ENCODE assay signal across 28 mouse cellular contexts in genomic region chr8:123345135-123345534, GRCm38 (mm10). TPM values are rescaled to one million over a fixed set of nuclear protein-coding genes. Genes with fewer than 3 reads are reported as not detected.
A peak's percentile ranks its signal among the peaks of the same experiment; 100 is the strongest.
DNase-seq lines count a peak whose midpoint lies in the region; ATAC-seq and TF ChIP-seq lines count a peak whose summit lies in the region.
"Had no signal": no experiment of that assay in that cellular context is flagged by ENCODE, and none has a peak within 500 bp of the region (broad histone marks: within the 10 kb centered on the region; RNA-seq: fewer than 3 reads in every experiment).

No protein-coding gene starts in this region.

- no peak overlapping the region for H3K4me2 ChIP-seq in kidney, postnatal 0 days (ENCODE audit: low read length)
- H3K4me2 ChIP-seq in kidney, embryonic 14.5 days (replicated peaks; ENCODE audit: low read depth, low read length): no peak overlapping the region
- H3K4me2 ChIP-seq: embryonic facial prominence, embryonic 12.5 days; embryonic facial prominence, embryonic 15.5 days; heart, embryonic 12.5 days; heart, embryonic 15.5 days; hindbrain, embryonic 14.5 days had no signal

- H3K27ac ChIP-seq in kidney, postnatal 0 days: no peak overlapping the region
- no peak overlapping the region for H3K27ac ChIP-seq in kidney, embryonic 14.5 days (ENCODE audit: low read depth, low read length)
- H3K27ac ChIP-seq: embryonic facial prominence, embryonic 12.5 days; embryonic facial prominence, embryonic 15.5 days; gastrocnemius, adult 2 months; heart, embryonic 15.5 days; hindbrain, embryonic 14.5 days; hindbrain, postnatal 0 days had no signal

- no peaks in the 10 kb centered on the region for H3K9me3 ChIP-seq in kidney, postnatal 0 days (replicated peaks; ENCODE audit: low read length)
- no peaks in the 10 kb centered on the region for H3K9me3 ChIP-seq in kidney, embryonic 14.5 days (ENCODE audit: control insufficient read depth, low read length)
- H3K9me3 ChIP-seq: embryonic facial prominence, embryonic 12.5 days; embryonic facial prominence, embryonic 15.5 days; heart, embryonic 15.5 days had no signal

- TF ChIP-seq CTCF in kidney, postnatal 0 days (IDR thresholded peaks at IDR 0.05; ENCODE audit: low read depth): no peak

- no peaks in the 10 kb centered on the region for H3K27me3 ChIP-seq in kidney, postnatal 0 days (ENCODE audit: insufficient read depth, low read length)
- no peaks in the 10 kb centered on the region for H3K27me3 ChIP-seq in kidney, embryonic 14.5 days (ENCODE audit: control insufficient read depth, insufficient read depth, low read length)
- H3K27me3 ChIP-seq: embryonic facial prominence, embryonic 12.5 days; embryonic facial prominence, embryonic 15.5 days; heart, embryonic 12.5 days; heart, embryonic 15.5 days had no signal

- no peak overlapping the region for H3K9ac ChIP-seq in kidney, postnatal 0 days (ENCODE audit: low read depth, low read length)
- no peak overlapping the region for H3K9ac ChIP-seq in kidney, embryonic 14.5 days (ENCODE audit: low read depth, low read length)
- H3K9ac ChIP-seq: embryonic facial prominence, embryonic 12.5 days; embryonic facial prominence, embryonic 15.5 days; forebrain, postnatal 0 days; heart, embryonic 12.5 days; heart, embryonic 15.5 days; hindbrain, embryonic 14.5 days had no signal

- H3K4me3 ChIP-seq in kidney, postnatal 0 days (replicated peaks; ENCODE audit: low read depth, low read length): no peak overlapping the region
- no peak overlapping the region for H3K4me3 ChIP-seq in kidney, embryonic 14.5 days (ENCODE audit: low read length)
- H3K4me3 ChIP-seq: embryonic facial prominence, embryonic 12.5 days; embryonic facial prominence, embryonic 15.5 days; gastrocnemius, adult 2 months; heart, embryonic 12.5 days; heart, embryonic 15.5 days had no signal

- no peak for ATAC-seq in kidney, postnatal 0 days (replicated peaks; ENCODE audit: low FRiP score, low read depth)
- no peak for ATAC-seq in kidney, embryonic 14.5 days (ENCODE audit: low FRiP score, low TSS enrichment)
- ATAC-seq: activated CD4-positive, CD25-positive, alpha-beta regulatory T cell, adult 4 months; forebrain, embryonic 14.5 days; forebrain, postnatal 0 days; hindbrain, postnatal 0 days; inflammation-experienced regulatory T-cells, adult 6 months had no signal

- peaks cover 28% of the 10 kb centered on the region for H3K4me1 ChIP-seq in kidney, postnatal 0 days (replicated peaks; ENCODE audit: insufficient read depth, low read length)
- H3K4me1 ChIP-seq in kidney, embryonic 14.5 days (ENCODE audit: control insufficient read depth, insufficient read depth, low read length): peaks cover 45% of the 10 kb centered on the region

- WGBS in kidney, postnatal 0 days: 57% methylated on average over 8 of the region's 8 CpGs
- 66% methylated on average over 8 of the region's 8 CpGs for WGBS in kidney, embryonic 14.5 days

- no peaks in the 10 kb centered on the region for H3K36me3 ChIP-seq in kidney, postnatal 0 days (ENCODE audit: insufficient read depth, low read length)
- no peaks in the 10 kb centered on the region for H3K36me3 ChIP-seq in kidney, embryonic 14.5 days (ENCODE audit: control insufficient read depth, insufficient read depth, low read length)
- H3K36me3 ChIP-seq: embryonic facial prominence, embryonic 12.5 days; embryonic facial prominence, embryonic 15.5 days; heart, embryonic 12.5 days; heart, embryonic 15.5 days had no signal

- DNase-seq in kidney, postnatal 0 days (ENCODE audit: low spot score): peak; percentile 53
- DNase-seq in kidney, adult 18-20 months: no peak
- DNase-seq in kidney, postnatal 4 days: peak; percentile 44 to 62
- DNase-seq in 3T3-L1 (ENCODE audit: low read depth, low spot score): peak; percentile 48
- DNase-seq in NIH3T3 (ENCODE audit: low read depth): peak; percentile 73
- DNase-seq in heart, postnatal 4 days: no peak
- DNase-seq in spleen, postnatal 10 days (ENCODE audit: low spot score in 2 of 2): no peak
- DNase-seq: B cell, adult 2 months; cerebellum, adult 11 months; cerebellum, adult 2 months; cerebellum, adult 9-11 months; cerebellum, postnatal 25 days; forebrain, postnatal 0 days; gastrocnemius, adult 2 months; gastrocnemius, postnatal 14 days; heart, adult 11 months; heart, postnatal 10 days; heart, postnatal 36 days had no signal

RNA-seq across cellular contexts. Expression of gene Spire2, which starts 12.6 kb away (rescaled TPM):
- 5.7 and 5.8 TPM in 2 replicates for polyA plus RNA-seq in kidney, postnatal 0 days (2015; fragmentation: Nextera tagmentation; extraction: Ambion mirVana)
- polyA plus RNA-seq in kidney, embryonic 14.5 days (2014; fragmentation: Nextera tagmentation; extraction: Ambion mirVana): 2.2 and 3.9 TPM in 2 replicates
- under 1 TPM; 0.38 to 0.61 TPM for total RNA-seq in heart, postnatal 4 days (2021)
- total RNA-seq: gastrocnemius, adult 2 months had no signal
- polyA plus RNA-seq: activated CD4-positive, CD25-positive, alpha-beta regulatory T cell, adult 4 months; inflammation-experienced regulatory T-cells, adult 6 months had no signal

RNA-seq across cellular contexts. Expression of gene Fanca, which starts 26.8 kb away (rescaled TPM):
- 18.7 and 21.5 TPM in 2 replicates for polyA plus RNA-seq in kidney, postnatal 0 days (2015; fragmentation: Nextera tagmentation; extraction: Ambion mirVana)
- 48.7 and 49.9 TPM in 2 replicates for polyA plus RNA-seq in kidney, embryonic 14.5 days (2014; fragmentation: Nextera tagmentation; extraction: Ambion mirVana)
- 10 to 100 TPM; 16.7 to 22.9 TPM for total RNA-seq in heart, postnatal 4 days (2021)
- total RNA-seq: gastrocnemius, adult 2 months had no signal

RNA-seq across cellular contexts. Expression of gene Tcf25, which starts 28.4 kb away (rescaled TPM):
- polyA plus RNA-seq in kidney, postnatal 0 days (2015; fragmentation: Nextera tagmentation; extraction: Ambion mirVana): 168 and 170 TPM in 2 replicates
- 115 and 157 TPM in 2 replicates for polyA plus RNA-seq in kidney, embryonic 14.5 days (2014; fragmentation: Nextera tagmentation; extraction: Ambion mirVana)
- 100 to 1,000 TPM; 174 to 178 TPM for total RNA-seq in heart, postnatal 4 days (2021)

Comparison
In these comparisons a context has a peak if more than half of its experiments do, and no peak if none do; other contexts are left out.
1. DNase-seq: peak in kidney, postnatal 0 days (single experiment), kidney, postnatal 4 days (2 of 2), 3T3-L1 (single experiment) and NIH3T3 (single experiment); none in kidney, adult 18-20 months (single experiment), heart, postnatal 4 days (single experiment) and spleen, postnatal 10 days (0 of 2).